Mouse (Mus musculus): ENCODE data around the gene Exo5.

DNA sequence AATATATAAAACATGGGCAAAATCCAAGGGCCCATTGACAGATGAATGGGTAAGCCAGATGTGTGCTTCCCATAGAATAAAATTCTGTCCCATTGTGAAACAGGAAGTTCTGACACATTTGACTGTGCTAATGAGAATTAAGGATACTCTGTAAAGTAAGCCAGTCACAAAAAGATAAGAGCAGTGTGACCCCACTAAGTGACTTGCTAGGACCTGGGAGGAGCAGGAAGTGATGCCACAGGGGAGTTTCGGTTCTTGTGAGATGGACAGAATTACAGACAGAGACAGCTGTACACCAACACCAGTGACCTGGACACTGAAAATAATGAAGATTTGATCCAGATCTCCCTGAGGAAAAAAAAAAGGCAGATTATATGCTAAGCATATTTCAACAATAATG lies 11.0 kb downstream of the Exo5 start:
- no peak for TF ChIP-seq CTCF (IDR thresholded peaks at IDR 0.05; ENCODE audit: borderline replicate concordance, control insufficient read depth, extremely low read depth, insufficient read depth, low read length, poor library complexity)
- no peak for TF ChIP-seq POLR2A (IDR thresholded peaks at IDR 0.05; ENCODE audit: control insufficient read depth, extremely low read depth, insufficient read depth, low read length, poor library complexity)

Data from thymus, adult 2 months (tissue).